Mouse (Mus musculus) hematopoietic stem cell, adult 5-6 weeks (primary cell): Measurements from ENCODE around the gene Myo18b. TPM values are rescaled to one million over a fixed set of nuclear protein-coding genes. Genes with fewer than 3 reads are reported as not detected.

Experiments
- ATAC-seq, 2 experiments: fragments of 125-278 bp in 1 of 2; replicated peaks in 1 of 2; 2 replicates each; pipeline ENCODE4 v1.8.0; 2016 to 2017; ENCODE audit warnings: inconsistent platforms in 2 of 2, mild to moderate bottlenecking in 2 of 2, moderate number of reproducible peaks in 2 of 2, low read depth in 1 of 2, moderate TSS enrichment in 1 of 2; ENCODE audit not compliant: low FRiP score in 2 of 2, poor library complexity in 2 of 2, severe bottlenecking in 2 of 2, insufficient read depth in 1 of 2, low TSS enrichment in 1 of 2
- total RNA-seq: library from RNA; stranded (forward); fragments of 172-1452, 232-1000 nt; gene quantifications from 2 replicates; pipeline ENCODE4 v1.2.3, GENCODE M21; 2017

Myo18b gene
- total RNA-seq, 1 experiment from 2014 or later: not detected

GRCm38 (mm10) chr5:112730604-112731003, 165.6 kb downstream of the Myo18b start:
- ATAC-seq: no peak

GRCm38 (mm10) chr5:112728432-112728831, 167.7 kb downstream of the Myo18b start:
- no peak for ATAC-seq

GRCm38 (mm10) chr5:112718655-112719306, 177.4 kb downstream of the Myo18b start:
- ATAC-seq: peak; percentile 56 to 68

- ATAC-seq: no peak
Measured at GRCm38 (mm10) chr5:112714679-112715446, 181.3 kb downstream of the Myo18b start.

- no peak for ATAC-seq
Measured at GRCm38 (mm10) chr5:112709831-112710230, 186.3 kb downstream of the Myo18b start.

GRCm38 (mm10) chr5:112708441-112708840, 187.7 kb downstream of the Myo18b start:
- ATAC-seq: no peak

- ATAC-seq: no peak
Measured at GRCm38 (mm10) chr5:112707478-112707877, 188.7 kb downstream of the Myo18b start.

- ATAC-seq: no peak
Measured at GRCm38 (mm10) chr5:112700794-112701193, 195.4 kb downstream of the Myo18b start.

- no peak for ATAC-seq
Measured at GRCm38 (mm10) chr5:112696683-112697082, 199.5 kb downstream of the Myo18b start.

- ATAC-seq: no peak
Measured at GRCm38 (mm10) chr5:112695254-112695711, 200.9 kb downstream of the Myo18b start.

- no peak for ATAC-seq
Measured at GRCm38 (mm10) chr5:112693286-112693849, 202.8 kb downstream of the Myo18b start.

GRCm38 (mm10) chr5:112687100-112687818, 208.9 kb downstream of the Myo18b start:
- ATAC-seq: no peak

GRCm38 (mm10) chr5:112686309-112687099, 209.7 kb downstream of the Myo18b start:
- no peak for ATAC-seq

- ATAC-seq: no peak
Measured at GRCm38 (mm10) chr5:112679251-112679650, 216.9 kb downstream of the Myo18b start.

- ATAC-seq: no peak
Measured at GRCm38 (mm10) chr5:112678153-112678552, 218.0 kb downstream of the Myo18b start.

GRCm38 (mm10) chr5:112674806-112675205, 221.4 kb downstream of the Myo18b start:
- no peak for ATAC-seq

- no peak for ATAC-seq
Measured at GRCm38 (mm10) chr5:112672457-112672856, 223.7 kb downstream of the Myo18b start.
